Mouse (Mus musculus) MEL (cell line): ENCODE results near the gene Ppp6r3. TPM values are rescaled to one million over a fixed set of nuclear protein-coding genes. Genes with fewer than 3 reads are reported as not detected.

ENCODE experiments used
- DNase-seq: peaks from one replicate; pipeline ENCODE4 v3.0.0; 2011; ENCODE audit warnings: low read depth, low spot score
- H3K27ac ChIP-seq: 2 replicates; pipeline ENCODE4 v1.5.1; 2012; ENCODE audit warnings: low read depth, mild to moderate bottlenecking, control low read depth, low read length, moderate library complexity; ENCODE audit not compliant: control insufficient read depth
- H3K27me3 ChIP-seq, 2 experiments: fragments of 150-350 bp in 1 of 2; sonication (generic) in 1 of 2; 2 replicates each; pipeline ENCODE4 v1.6.1; 2012; ENCODE audit warnings: low read length in 2 of 2, mild to moderate bottlenecking in 2 of 2, improper control_type of control experiment in 1 of 2, moderate library complexity in 1 of 2; ENCODE audit not compliant: insufficient read depth in 2 of 2, control insufficient read depth in 1 of 2
- H3K36me3 ChIP-seq, 2 experiments: 2 replicates each; pipeline ENCODE4 v1.6.1; 2012 to 2014; ENCODE audit warnings: low read length in 2 of 2, improper control_type of control experiment in 1 of 2, inconsistent platforms in 1 of 2, mild to moderate bottlenecking in 1 of 2; ENCODE audit not compliant: insufficient read depth in 2 of 2, control insufficient read depth in 1 of 2
- H3K4me1 ChIP-seq, 2 experiments: fragments of 150-350 bp in 1 of 2; sonication (generic) in 1 of 2; 2 replicates each; pipeline ENCODE4 v1.6.1; 2012; ENCODE audit warnings: low read length in 2 of 2, improper control_type of control experiment in 1 of 2, mild to moderate bottlenecking in 1 of 2; ENCODE audit not compliant: insufficient read depth in 2 of 2, control insufficient read depth in 1 of 2
- H3K4me3 ChIP-seq, 2 experiments: fragments of 150-350 bp in 1 of 2; sonication (generic) in 1 of 2; 2 replicates each; pipeline ENCODE4 v1.5.1; 2012; ENCODE audit warnings: low read depth in 2 of 2, low read length in 2 of 2, mild to moderate bottlenecking in 2 of 2, moderate library complexity in 2 of 2, control low read depth in 1 of 2, improper control_type of control experiment in 1 of 2; ENCODE audit not compliant: control insufficient read depth in 1 of 2, insufficient read depth in 1 of 2
- H3K79me2 ChIP-seq: 2 replicates; pipeline ENCODE4 v1.6.1; 2012; ENCODE audit warnings: mild to moderate bottlenecking, low read length, moderate library complexity; ENCODE audit not compliant: control insufficient read depth, poor library complexity, insufficient read depth
- H3K9ac ChIP-seq: 2 replicates; pipeline ENCODE4 v1.6.1; 2012; ENCODE audit warnings: low read depth, mild to moderate bottlenecking, control low read depth, low read length, moderate library complexity; ENCODE audit not compliant: control insufficient read depth, poor library complexity, severe bottlenecking
- H3K9me3 ChIP-seq: fragments of 150-350 bp; sonication (generic); replicated peaks from 2 replicates; pipeline ENCODE4 v1.6.1; 2012; ENCODE audit warnings: mild to moderate bottlenecking, low read length, improper control_type of control experiment, moderate library complexity; ENCODE audit not compliant: insufficient read depth
- CHD1 ChIP-seq: IDR thresholded peaks from 2 replicates; pipeline ENCODE4 v1.6.1; 2012; ENCODE audit warnings: low read depth, mild to moderate bottlenecking, inconsistent platforms, low read length, improper control_type of control experiment
- CHD2 ChIP-seq: IDR thresholded peaks from 2 replicates; pipeline ENCODE4 v1.6.1; 2011; ENCODE audit warnings: low read length, improper control_type of control experiment
- CTCF ChIP-seq, 3 experiments: IDR thresholded peaks in 2 of 3; conservative IDR thresholded peaks in 1 of 3; 2 replicates each; pipeline ENCODE4 v1.5.1; 2011 to 2012; ENCODE audit warnings: low read length in 3 of 3, low read depth in 2 of 3, mild to moderate bottlenecking in 2 of 3, improper control_type of control experiment in 1 of 3, inconsistent platforms in 1 of 3, mixed read lengths in 1 of 3, moderate library complexity in 1 of 3; ENCODE audit not compliant: control insufficient read depth in 1 of 3, insufficient read depth in 1 of 3, poor library complexity in 1 of 3, severe bottlenecking in 1 of 3
- E2F4 ChIP-seq: IDR thresholded peaks from 2 replicates; pipeline ENCODE4 v1.6.1; 2011; ENCODE audit warnings: low read depth, low read length, improper control_type of control experiment, borderline replicate concordance
- ELF1 ChIP-seq: IDR thresholded peaks from 2 replicates; pipeline ENCODE4 v1.6.1; 2014; ENCODE audit warnings: low read depth, mild to moderate bottlenecking, inconsistent platforms, low read length, improper control_type of control experiment, moderate library complexity
- EP300 ChIP-seq, 2 experiments: IDR thresholded peaks; 2 replicates each; pipeline ENCODE4 v1.6.1; 2011; ENCODE audit warnings: improper control_type of control experiment in 2 of 2, low read length in 2 of 2, low read depth in 1 of 2, mild to moderate bottlenecking in 1 of 2
- ETS1 ChIP-seq: IDR thresholded peaks from 2 replicates; pipeline ENCODE4 v1.6.1; 2012; ENCODE audit warnings: low read depth, mild to moderate bottlenecking, inconsistent platforms, low read length, improper control_type of control experiment, moderate library complexity
- GABPA ChIP-seq: IDR thresholded peaks from 2 replicates; pipeline ENCODE4 v1.6.1; 2012; ENCODE audit warnings: low read depth, mild to moderate bottlenecking, inconsistent platforms, low read length, improper control_type of control experiment, moderate library complexity
- GATA1 ChIP-seq: IDR thresholded peaks from 2 replicates; pipeline ENCODE4 v1.6.1; 2011; ENCODE audit warnings: low read depth, low read length, improper control_type of control experiment
- JUND ChIP-seq: IDR thresholded peaks from 2 replicates; pipeline ENCODE4 v1.6.1; 2011; ENCODE audit warnings: low read depth, mild to moderate bottlenecking, improper control_type of control experiment, low read length
- KAT2A ChIP-seq: conservative IDR thresholded peaks from 2 replicates; pipeline ENCODE4 v1.6.1; 2012; ENCODE audit warnings: low read depth, low read length, improper control_type of control experiment, inconsistent platforms
- MAFK ChIP-seq: IDR thresholded peaks from 2 replicates; pipeline ENCODE4 v1.6.1; 2011; ENCODE audit warnings: low read depth, mild to moderate bottlenecking, low read length, improper control_type of control experiment, borderline replicate concordance
- MAX ChIP-seq: IDR thresholded peaks from 2 replicates; pipeline ENCODE4 v1.6.1; 2011; ENCODE audit warnings: low read length, improper control_type of control experiment
- MEF2A ChIP-seq: IDR thresholded peaks from 2 replicates; pipeline ENCODE4 v1.6.1; 2014; ENCODE audit warnings: low read depth, mild to moderate bottlenecking, inconsistent platforms, low read length, improper control_type of control experiment; ENCODE audit not compliant: poor library complexity, insufficient replicate concordance, severe bottlenecking; ENCODE audit errors: extremely low read depth
- MXI1 ChIP-seq: IDR thresholded peaks from 2 replicates; pipeline ENCODE4 v1.6.1; 2011; ENCODE audit warnings: mild to moderate bottlenecking, low read depth, low read length, improper control_type of control experiment
- MYB ChIP-seq: IDR thresholded peaks from 2 replicates; pipeline ENCODE4 v1.6.1; 2011; ENCODE audit warnings: mild to moderate bottlenecking, low read depth, low read length, improper control_type of control experiment
- NRF1 ChIP-seq: IDR thresholded peaks from 2 replicates; pipeline ENCODE4 v1.6.1; 2014; ENCODE audit warnings: low read depth, mild to moderate bottlenecking, inconsistent platforms, low read length, improper control_type of control experiment, moderate library complexity; ENCODE audit not compliant: poor library complexity, insufficient read depth, severe bottlenecking
- POLR2A ChIP-seq, 2 experiments: IDR thresholded peaks; 2 replicates each; pipeline ENCODE4 v1.6.1; 2011 to 2012; ENCODE audit warnings: low read length in 2 of 2, mild to moderate bottlenecking in 2 of 2, control low read depth in 1 of 2, improper control_type of control experiment in 1 of 2, low read depth in 1 of 2, moderate library complexity in 1 of 2; ENCODE audit not compliant: control insufficient read depth in 1 of 2, insufficient read depth in 1 of 2, poor library complexity in 1 of 2
- RAD21 ChIP-seq: IDR thresholded peaks from 2 replicates; pipeline ENCODE4 v1.6.1; 2011; ENCODE audit warnings: mild to moderate bottlenecking, low read depth, low read length, improper control_type of control experiment
- RCOR1 ChIP-seq: IDR thresholded peaks from 2 replicates; pipeline ENCODE4 v1.6.1; 2012; ENCODE audit warnings: low read depth, mild to moderate bottlenecking, inconsistent platforms, low read length, improper control_type of control experiment
- SMC3 ChIP-seq: IDR thresholded peaks from 2 replicates; pipeline ENCODE4 v1.6.1; 2011; ENCODE audit warnings: low read depth, low read length, improper control_type of control experiment
- TAL1 ChIP-seq: IDR thresholded peaks from 2 replicates; pipeline ENCODE4 v1.6.1; 2012; ENCODE audit warnings: mild to moderate bottlenecking, inconsistent platforms, low read length, moderate library complexity, mixed read lengths
- TBP ChIP-seq: IDR thresholded peaks from 2 replicates; pipeline ENCODE4 v1.8.0; 2011; ENCODE audit warnings: low read depth, low read length, improper control_type of control experiment
- USF2 ChIP-seq, 2 experiments: IDR thresholded peaks; 2 replicates each; pipeline ENCODE4 v1.6.1; 2011 to 2012; ENCODE audit warnings: improper control_type of control experiment in 2 of 2, low read length in 2 of 2, borderline replicate concordance in 1 of 2, inconsistent platforms in 1 of 2, low read depth in 1 of 2, mild to moderate bottlenecking in 1 of 2; ENCODE audit not compliant: insufficient read depth in 1 of 2
- ZC3H11A ChIP-seq: IDR thresholded peaks from 2 replicates; pipeline ENCODE4 v1.6.1; 2012; ENCODE audit warnings: low read depth, mild to moderate bottlenecking, inconsistent platforms, low read length, improper control_type of control experiment
- ZMIZ1 ChIP-seq: IDR thresholded peaks from 2 replicates; pipeline ENCODE4 v1.6.1; 2012; ENCODE audit warnings: low read depth, mild to moderate bottlenecking, inconsistent platforms, low read length, improper control_type of control experiment, moderate library complexity
- polyA plus RNA-seq, 2 experiments: library from polyadenylated mRNA; stranded (reverse) in 1 of 2; unstranded in 1 of 2; fragments of >175 nt in 1 of 2; fragments of >200 nt in 1 of 2; gene quantifications; 2 replicates each; pipeline versions ENCODE4 v1.2.1 to v1.2.4; 2012; ENCODE audit warnings: low replicate concordance in 2 of 2, low read depth in 1 of 2; ENCODE audit not compliant: insufficient read length in 2 of 2, insufficient read depth in 1 of 2, missing spikeins in 1 of 2
- total RNA-seq: library from RNA; depleted of rRNA; stranded (reverse); fragments of 300-350 nt; gene quantifications from 2 replicates; pipeline ENCODE4 v1.2.3, GENCODE M21; 2012

The Ppp6r3 gene
- total and polyA plus RNA-seq, 3 experiments = 49.4 to 135 (median 70.0) TPM

- Histone ChIP-seq H3K27me3 (no peaks in the 10 kb centered on the region), H3K9me3 (no peaks in the 10 kb centered on the region), H3K9ac (no peak overlapping the region), H3K4me3 (no peak overlapping the region), H3K79me2 (peaks cover 18% of the 10 kb centered on the region), H3K4me1 (no peaks in the 10 kb centered on the region), H3K36me3 (peaks cover 11 to 23% of the 10 kb centered on the region in 2 experiments), H3K27ac (no peak overlapping the region)
- TF ChIP-seq RCOR1 (no peak), ELF1 (no peak), ETS1 (no peak), MYB (no peak), MXI1 (no peak), ZMIZ1 (no peak), GABPA (no peak), ZC3H11A (no peak), EP300 (IDR thresholded peaks at IDR 0.05; ENCODE audit: low read depth in 1 of 2, low read length in 2 of 2) (no peak), E2F4 (no peak)
- DNase-seq = no peak
Observed at GRCm38 (mm10) chr19:3540254-3540653, 35.3 kb downstream of the Ppp6r3 start.

GRCm38 (mm10) chr19:3539456-3539855 lies 36.1 kb downstream of the Ppp6r3 start:
- H3K4me1 ChIP-seq = no peaks in the 10 kb centered on the region
- H3K27me3 ChIP-seq = no peaks in the 10 kb centered on the region
- H3K9me3 ChIP-seq = no peaks in the 10 kb centered on the region
- no peak overlapping the region for H3K4me3 ChIP-seq
- peaks cover 16% of the 10 kb centered on the region for H3K79me2 ChIP-seq
- H3K36me3 ChIP-seq = peaks cover 11 to 23% of the 10 kb centered on the region in 2 experiments
- H3K27ac ChIP-seq = no peak overlapping the region
- no peak overlapping the region for H3K9ac ChIP-seq
- TF ChIP-seq CHD1 (no peak), ETS1 (no peak), EP300 (IDR thresholded peaks at IDR 0.05; ENCODE audit: low read depth in 1 of 2, low read length in 2 of 2) (no peak), TBP (no peak), KAT2A (no peak)
- no peak for DNase-seq

GRCm38 (mm10) chr19:3537658-3538057 lies 37.9 kb downstream of the Ppp6r3 start:
- H3K4me1 ChIP-seq = no peaks in the 10 kb centered on the region; a peak in 1 of 4 replicates
- H3K4me3 ChIP-seq = no peak overlapping the region
- H3K27ac ChIP-seq = no peak overlapping the region
- no peak for TF ChIP-seq MAFK
- no peak for TF ChIP-seq USF2 (IDR thresholded peaks at IDR 0.05; ENCODE audit: borderline replicate concordance in 1 of 2, insufficient read depth in 1 of 2, low read depth in 1 of 2, low read length in 2 of 2)
- no peak for TF ChIP-seq E2F4
- TF ChIP-seq EP300 (IDR thresholded peaks at IDR 0.05; ENCODE audit: low read depth in 1 of 2, low read length in 2 of 2) = no peak
- no peak for TF ChIP-seq NRF1
- TF ChIP-seq JUND = no peak
- TF ChIP-seq GATA1 = no peak
- no peak for TF ChIP-seq CHD2
- no peak for TF ChIP-seq MEF2A
- no peak for TF ChIP-seq TAL1
- no peak for TF ChIP-seq CTCF (IDR thresholded peaks at IDR 0.05 in 2 of 3, conservative IDR thresholded peaks at IDR 0.05 in 1 of 3; ENCODE audit: control insufficient read depth in 1 of 3, insufficient read depth in 1 of 3, low read depth in 2 of 3, low read length in 3 of 3, poor library complexity in 1 of 3, severe bottlenecking in 1 of 3)
- no peak for TF ChIP-seq ZC3H11A
- TF ChIP-seq SMC3 = no peak
- no peak for TF ChIP-seq MAX
- no peak for TF ChIP-seq RCOR1
- TF ChIP-seq KAT2A = no peak
- TF ChIP-seq POLR2A (IDR thresholded peaks at IDR 0.05; ENCODE audit: control insufficient read depth in 1 of 2, insufficient read depth in 1 of 2, low read depth in 1 of 2, low read length in 2 of 2, poor library complexity in 1 of 2) = no peak
- no peak for TF ChIP-seq RAD21
- no peak for TF ChIP-seq TBP
- peak; percentile 21 for DNase-seq
- peaks cover 7 to 18% of the 10 kb centered on the region in 2 experiments for H3K36me3 ChIP-seq
- H3K9ac ChIP-seq = no peak overlapping the region
- no peaks in the 10 kb centered on the region for H3K9me3 ChIP-seq
- H3K79me2 ChIP-seq = peaks cover 26% of the 10 kb centered on the region
- H3K27me3 ChIP-seq = no peaks in the 10 kb centered on the region
